Mouse (Mus musculus) heart, embryonic 16.5 days (tissue): ENCODE measurements at regions not wholly inside any gene's neighbourhood (a gene's known extent, or its start where the extent isn't known, plus 50 kb on each side); places are given as distances from the start of the nearest gene placed in this dataset.
A peak's percentile ranks its signal among the peaks of the same experiment; 100 is the strongest.

Experiments
- ATAC-seq: fragments of 200-750 bp; cut with Nextera tagmentation; replicated peaks from 2 replicates; pipeline ENCODE4 v1.8.0; 2017; ENCODE audit warnings: moderate number of reproducible peaks; ENCODE audit not compliant: insufficient read depth, low FRiP score; ENCODE audit errors: extremely low read depth
- H3K27ac ChIP-seq: fragments of 300-500 bp; sonication (generic); 2 replicates; pipeline ENCODE4 v1.5.1; 2014; ENCODE audit warnings: mild to moderate bottlenecking, low read length, control low read depth, moderate library complexity
- H3K27me3 ChIP-seq: fragments of 300-500 bp; sonication (generic); 2 replicates; pipeline ENCODE4 v1.6.1; 2014; ENCODE audit warnings: low read length, mixed read lengths; ENCODE audit not compliant: control insufficient read depth, insufficient read depth
- H3K36me3 ChIP-seq: fragments of 300-500 bp; sonication (generic); 2 replicates; pipeline ENCODE4 v1.6.1; 2014; ENCODE audit not compliant: control insufficient read depth, insufficient read depth
- H3K4me1 ChIP-seq: fragments of 300-500 bp; sonication (generic); 2 replicates; pipeline ENCODE4 v1.6.1; 2014; ENCODE audit warnings: low read length, mixed read lengths; ENCODE audit not compliant: control insufficient read depth, insufficient read depth
- H3K4me2 ChIP-seq: fragments of 300-500 bp; sonication (generic); 2 replicates; pipeline ENCODE4 v1.6.1; 2014; ENCODE audit warnings: low read depth, mild to moderate bottlenecking, control low read depth, low read length
- H3K4me3 ChIP-seq: fragments of 300-500 bp; sonication (generic); 2 replicates; pipeline ENCODE4 v1.5.1; 2014; ENCODE audit warnings: mild to moderate bottlenecking, control low read depth, low read length
- H3K9ac ChIP-seq: fragments of 300-500 bp; sonication (generic); 2 replicates; pipeline ENCODE4 v1.6.1; 2014; ENCODE audit warnings: low read length, control low read depth
- H3K9me3 ChIP-seq: fragments of 300-500 bp; sonication (generic); replicated peaks from 2 replicates; pipeline ENCODE4 v1.6.1; 2016; ENCODE audit warnings: low read length; ENCODE audit not compliant: control insufficient read depth
- WGBS: fragments of 180-500 bp; shearing (Covaris S2); extraction: QIAGEN DNeasy Blood & Tissue Kit; methylation state at CpG from one replicate; pipeline ENCODE4 v1.1.7; 2014; 5-methylcytosine and 5-hydroxymethylcytosine counted together

- Histone ChIP-seq H3K27me3 (no peaks in the 10 kb centered on the region), H3K4me1 (peaks cover 9% of the 10 kb centered on the region), H3K4me3 (no peak overlapping the region), H3K9ac (no peak overlapping the region), H3K36me3 (no peaks in the 10 kb centered on the region), H3K27ac (peak overlapping the region; percentile 70), H3K4me2 (no peak overlapping the region), H3K9me3 (no peaks in the 10 kb centered on the region)
- 55% methylated on average over 3 of the region's 3 CpGs for WGBS
- ATAC-seq: no peak
These were observed 777.9 kb downstream of the Gsdmc2 start for GRCm38 (mm10) chr15:63067126-63067525.

GRCm38 (mm10) chr15:63066020-63066439 is 778.9 kb downstream of the Gsdmc2 start:
- H3K4me3 ChIP-seq: no peak overlapping the region
- no peak overlapping the region for H3K9ac ChIP-seq
- no peaks in the 10 kb centered on the region for H3K27me3 ChIP-seq
- no peak overlapping the region for H3K4me2 ChIP-seq
- 24% methylated on average over 2 of the region's 2 CpGs for WGBS
- no peaks in the 10 kb centered on the region for H3K36me3 ChIP-seq
- peak overlapping the region; percentile 91 for H3K27ac ChIP-seq
- no peaks in the 10 kb centered on the region for H3K9me3 ChIP-seq
- peak; percentile 96 for ATAC-seq
- H3K4me1 ChIP-seq: peaks cover 9% of the 10 kb centered on the region

- no peak for ATAC-seq
- H3K27ac ChIP-seq: no peak overlapping the region
- 51% methylated on average over 3 of the region's 3 CpGs for WGBS
- peaks cover 4% of the 10 kb centered on the region for H3K4me1 ChIP-seq
- H3K9ac ChIP-seq: no peak overlapping the region
- H3K27me3 ChIP-seq: no peaks in the 10 kb centered on the region
- H3K36me3 ChIP-seq: no peaks in the 10 kb centered on the region
- no peak overlapping the region for H3K4me3 ChIP-seq
- no peaks in the 10 kb centered on the region for H3K9me3 ChIP-seq
- no peak overlapping the region for H3K4me2 ChIP-seq
These were observed 783.1 kb downstream of the Gsdmc2 start for GRCm38 (mm10) chr15:63061891-63062290.

- H3K4me3 ChIP-seq: no peak overlapping the region
- WGBS: 79% methylated on average over 3 of the region's 3 CpGs
- no peaks in the 10 kb centered on the region for H3K36me3 ChIP-seq
- no peak overlapping the region for H3K9ac ChIP-seq
- no peak for ATAC-seq
- H3K27me3 ChIP-seq: no peaks in the 10 kb centered on the region
- H3K4me1 ChIP-seq: 0 out of 2 replicates have a peak, but pooled peaks cover 2% of the 10 kb centered on the region
- no peak overlapping the region for H3K4me2 ChIP-seq
- no peaks in the 10 kb centered on the region for H3K9me3 ChIP-seq
- no peak overlapping the region for H3K27ac ChIP-seq
These were observed 784.2 kb downstream of the Gsdmc2 start for GRCm38 (mm10) chr15:63060826-63061225.

- Histone ChIP-seq H3K4me3 (no peak overlapping the region), H3K27ac (no peak overlapping the region), H3K27me3 (no peaks in the 10 kb centered on the region), H3K4me2 (no peak overlapping the region), H3K36me3 (no peaks in the 10 kb centered on the region), H3K9me3 (no peaks in the 10 kb centered on the region), H3K9ac (no peak overlapping the region), H3K4me1 (no peaks in the 10 kb centered on the region)
- WGBS: 54% methylated on average over 3 of the region's 3 CpGs
- no peak for ATAC-seq
These were observed 792.3 kb downstream of the Gsdmc2 start for GRCm38 (mm10) chr15:63052570-63053255.

GRCm38 (mm10) chr15:63050033-63050432 is 794.9 kb downstream of the Gsdmc2 start:
- no peak overlapping the region for H3K9ac ChIP-seq
- H3K27me3 ChIP-seq: no peaks in the 10 kb centered on the region
- no peak overlapping the region for H3K4me2 ChIP-seq
- H3K36me3 ChIP-seq: no peaks in the 10 kb centered on the region
- 47% methylated on average over 1 of the region's 1 CpGs for WGBS
- H3K4me1 ChIP-seq: no peaks in the 10 kb centered on the region
- H3K27ac ChIP-seq: no peak overlapping the region
- no peaks in the 10 kb centered on the region for H3K9me3 ChIP-seq
- no peak for ATAC-seq
- H3K4me3 ChIP-seq: no peak overlapping the region

- Histone ChIP-seq H3K4me3 (no peak overlapping the region), H3K4me1 (no peaks in the 10 kb centered on the region), H3K27me3 (no peaks in the 10 kb centered on the region), H3K9ac (no peak overlapping the region), H3K4me2 (no peak overlapping the region), H3K27ac (no peak overlapping the region), H3K9me3 (no peaks in the 10 kb centered on the region), H3K36me3 (no peaks in the 10 kb centered on the region)
- no peak for ATAC-seq
These were observed 802.6 kb downstream of the Gsdmc2 start for GRCm38 (mm10) chr15:63042367-63042766.

GRCm38 (mm10) chr15:63036241-63036640 is 808.7 kb downstream of the Gsdmc2 start:
- no peaks in the 10 kb centered on the region for H3K27me3 ChIP-seq
- no peak overlapping the region for H3K4me2 ChIP-seq
- H3K9me3 ChIP-seq: no peaks in the 10 kb centered on the region
- no peaks in the 10 kb centered on the region for H3K36me3 ChIP-seq
- H3K27ac ChIP-seq: no peak overlapping the region
- H3K9ac ChIP-seq: no peak overlapping the region
- WGBS: 90% methylated on average over 7 of the region's 7 CpGs
- no peaks in the 10 kb centered on the region for H3K4me1 ChIP-seq
- ATAC-seq: no peak
- no peak overlapping the region for H3K4me3 ChIP-seq

GRCm38 (mm10) chr15:63020826-63021225 is 824.2 kb downstream of the Gsdmc2 start:
- no peak overlapping the region for H3K4me2 ChIP-seq
- H3K4me3 ChIP-seq: no peak overlapping the region
- no peaks in the 10 kb centered on the region for H3K9me3 ChIP-seq
- ATAC-seq: 0 out of 2 replicates have a peak, but pooled peaks have one; percentile 52
- WGBS: 23% methylated on average over 2 of the region's 2 CpGs
- H3K4me1 ChIP-seq: peaks cover 8% of the 10 kb centered on the region
- H3K27ac ChIP-seq: no peak overlapping the region; the same call in 1 of the 2 replicates
- H3K36me3 ChIP-seq: no peaks in the 10 kb centered on the region
- H3K27me3 ChIP-seq: no peaks in the 10 kb centered on the region
- H3K9ac ChIP-seq: no peak overlapping the region
